Mouse (Mus musculus): ENCODE data around the gene Sh3pxd2b. TPM values are rescaled to one million over a fixed set of nuclear protein-coding genes. Genes with fewer than 3 reads are reported as not detected.

The Sh3pxd2b gene
- total RNA-seq, 1 experiment from 2014 or later = 3.0 TPM

DNA sequence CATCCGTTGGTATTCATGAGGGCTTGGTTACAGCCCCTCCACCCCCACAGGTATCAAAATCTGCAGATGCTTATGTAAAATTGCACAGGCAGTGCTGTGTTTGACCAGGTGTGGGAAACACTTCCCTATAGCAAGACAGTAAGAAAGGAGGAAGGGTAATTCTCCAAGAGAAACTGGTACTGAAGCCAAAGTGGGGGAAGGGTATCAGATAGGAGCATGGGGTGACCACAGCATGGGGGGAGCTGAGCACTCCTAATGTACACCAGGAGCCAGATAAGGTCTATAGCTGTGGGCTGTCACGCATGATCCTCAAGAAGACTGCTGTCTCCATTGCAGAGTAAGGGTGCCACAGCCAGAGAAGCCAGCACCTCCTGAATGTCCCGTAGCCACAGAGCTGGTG, 21.4 kb downstream of the Sh3pxd2b start:
- ATAC-seq (replicated peaks; ENCODE audit: low read depth, poor library complexity, severe bottlenecking) = no peak

DNA sequence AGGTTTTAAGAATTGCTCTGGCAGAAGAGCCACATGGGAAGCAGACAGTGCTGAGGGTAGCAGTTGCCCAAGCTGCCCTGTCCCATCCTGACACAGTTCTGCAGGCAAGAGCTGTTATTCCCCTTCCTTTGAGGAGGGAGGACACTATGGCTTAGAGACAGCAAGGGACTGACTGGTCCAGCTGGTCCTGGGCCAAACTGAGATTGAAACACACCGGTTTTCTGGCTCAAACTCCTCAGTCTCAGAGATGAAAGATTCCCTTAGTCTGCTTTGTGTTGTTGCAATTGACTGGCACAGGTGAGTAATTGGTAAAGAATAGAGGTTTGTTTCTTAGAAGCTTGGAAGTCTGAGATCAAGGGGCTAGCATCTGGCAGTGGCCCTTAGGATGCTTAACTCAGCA, 23.3 kb downstream of the Sh3pxd2b start:
- ATAC-seq (replicated peaks; ENCODE audit: low read depth, poor library complexity, severe bottlenecking) = no peak

DNA sequence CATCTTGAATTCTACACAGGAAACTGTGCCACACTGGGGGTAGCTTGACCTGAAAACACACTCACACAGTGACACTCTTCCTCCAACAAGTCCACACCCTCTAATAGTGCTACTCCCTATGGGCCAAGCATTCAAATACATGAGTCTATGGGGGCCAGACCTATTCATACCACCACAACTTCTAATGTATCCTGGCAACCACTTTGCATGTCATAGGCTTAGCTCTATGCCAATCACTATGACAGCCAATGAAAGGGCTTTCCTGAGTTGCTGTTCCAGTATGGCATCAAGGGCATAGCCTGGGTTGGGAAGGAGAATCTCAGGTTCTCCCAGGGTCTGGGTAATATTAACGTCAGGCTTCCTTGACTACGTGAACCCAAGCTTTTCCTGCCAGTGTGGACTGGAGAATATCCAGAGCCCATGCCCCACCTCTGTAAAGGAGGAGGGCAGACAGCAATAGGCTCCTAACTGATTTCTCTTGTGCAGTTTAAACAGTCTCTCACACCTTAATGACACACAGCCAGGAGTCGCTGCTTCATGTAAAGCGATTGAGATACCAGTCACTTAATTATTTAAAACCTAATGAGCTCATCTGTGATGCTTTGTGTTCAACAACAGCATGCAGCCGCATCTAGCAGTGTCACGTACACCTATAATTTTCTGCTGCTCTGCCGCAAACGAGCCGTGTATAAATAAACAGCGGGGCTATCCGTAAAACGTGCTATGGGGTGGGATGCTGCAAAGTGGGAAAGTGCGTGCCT, 25.8 kb downstream of the Sh3pxd2b start:
- no peak for ATAC-seq (replicated peaks; ENCODE audit: low read depth, poor library complexity, severe bottlenecking)

DNA sequence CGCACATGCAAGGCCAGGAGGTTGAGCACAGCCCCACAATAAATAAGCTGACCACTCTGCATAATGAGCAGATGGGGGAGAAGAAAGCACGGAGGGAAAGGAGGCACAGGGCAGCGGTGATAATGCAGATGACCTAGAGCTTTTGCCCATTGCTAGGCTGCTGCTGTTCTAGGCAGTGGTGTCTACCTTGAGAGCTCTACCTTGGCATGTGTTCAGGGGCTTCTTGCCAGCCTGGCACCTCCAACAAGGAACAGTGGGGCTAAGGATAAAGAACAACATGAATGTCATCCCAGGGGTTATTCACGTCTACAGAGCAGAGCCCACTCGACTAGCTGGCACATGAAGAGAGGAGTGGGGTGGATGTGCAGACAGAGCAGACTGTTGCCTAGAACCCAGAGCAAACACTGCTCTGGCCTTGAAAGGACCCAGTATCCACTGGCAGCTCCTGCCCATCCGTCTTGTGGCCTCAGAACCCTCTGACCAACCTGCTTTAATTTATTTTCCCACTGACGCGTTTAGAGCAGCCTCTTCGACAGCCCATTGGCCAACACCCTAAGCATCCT, 26.5 kb downstream of the Sh3pxd2b start:
- no peak for ATAC-seq (replicated peaks; ENCODE audit: low read depth, poor library complexity, severe bottlenecking)

DNA sequence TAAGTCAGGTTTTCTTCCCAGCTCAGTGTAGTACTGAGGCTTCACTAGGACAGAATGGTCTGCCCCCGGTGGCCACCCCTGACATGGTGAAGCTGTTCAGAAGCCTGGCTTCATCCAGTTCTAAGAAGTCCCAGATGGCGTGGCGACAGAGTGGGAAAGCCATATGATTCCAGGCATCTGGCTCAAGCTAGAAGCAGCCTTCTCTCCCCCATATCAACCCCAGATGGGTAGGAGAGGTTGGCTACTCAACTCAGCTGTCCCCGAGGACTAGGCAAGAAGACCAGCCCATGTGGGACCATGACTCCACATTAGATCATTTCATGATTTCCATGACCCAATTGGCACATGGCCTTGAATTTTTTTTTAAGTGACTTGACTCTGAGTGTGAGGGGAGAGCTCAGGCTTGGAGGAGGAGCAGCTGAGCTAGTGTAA, 27.5 kb downstream of the Sh3pxd2b start:
- no peak for ATAC-seq (replicated peaks; ENCODE audit: low read depth, poor library complexity, severe bottlenecking)

DNA sequence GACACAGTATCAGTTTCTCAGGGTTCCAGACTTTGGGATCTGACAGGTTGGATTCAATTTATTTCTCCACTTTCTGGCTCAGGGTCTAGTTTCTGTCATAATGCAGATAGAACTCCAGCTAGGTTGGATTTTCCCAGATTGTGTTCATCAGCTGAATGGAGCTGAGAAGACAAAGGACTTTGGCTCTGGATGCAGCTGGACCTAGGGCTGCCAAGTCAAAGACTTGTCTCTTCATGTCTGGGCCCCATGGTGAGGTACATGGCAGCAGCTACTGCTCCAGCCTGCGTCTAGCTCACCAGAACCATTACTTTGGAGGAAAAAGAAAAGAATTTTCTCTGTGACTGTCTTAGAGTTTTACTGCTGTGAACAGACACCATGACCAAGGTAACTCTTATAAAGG, 28.5 kb downstream of the Sh3pxd2b start:
- ATAC-seq (replicated peaks; ENCODE audit: low read depth, poor library complexity, severe bottlenecking) = no peak

DNA sequence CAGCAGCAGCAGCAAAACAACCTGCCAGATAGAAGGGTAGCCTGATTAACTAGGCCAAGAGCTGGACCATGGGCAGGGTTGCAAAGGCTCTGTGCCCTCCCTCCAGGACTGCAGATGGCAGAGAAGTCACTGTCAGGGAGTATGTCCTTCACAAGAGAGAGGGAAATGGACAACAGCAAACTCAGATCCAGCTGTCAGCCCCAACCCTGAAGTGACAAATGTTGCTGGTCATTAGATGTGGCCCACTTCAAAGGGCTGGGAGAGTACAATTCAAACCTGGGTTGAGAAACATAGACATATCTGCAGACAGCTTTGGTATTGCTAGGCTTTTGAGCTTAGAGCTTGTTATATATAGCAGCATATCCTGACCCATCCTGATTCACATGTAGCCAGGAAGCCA, 32.3 kb downstream of the Sh3pxd2b start:
- no peak for ATAC-seq (replicated peaks; ENCODE audit: low read depth, poor library complexity, severe bottlenecking)

DNA sequence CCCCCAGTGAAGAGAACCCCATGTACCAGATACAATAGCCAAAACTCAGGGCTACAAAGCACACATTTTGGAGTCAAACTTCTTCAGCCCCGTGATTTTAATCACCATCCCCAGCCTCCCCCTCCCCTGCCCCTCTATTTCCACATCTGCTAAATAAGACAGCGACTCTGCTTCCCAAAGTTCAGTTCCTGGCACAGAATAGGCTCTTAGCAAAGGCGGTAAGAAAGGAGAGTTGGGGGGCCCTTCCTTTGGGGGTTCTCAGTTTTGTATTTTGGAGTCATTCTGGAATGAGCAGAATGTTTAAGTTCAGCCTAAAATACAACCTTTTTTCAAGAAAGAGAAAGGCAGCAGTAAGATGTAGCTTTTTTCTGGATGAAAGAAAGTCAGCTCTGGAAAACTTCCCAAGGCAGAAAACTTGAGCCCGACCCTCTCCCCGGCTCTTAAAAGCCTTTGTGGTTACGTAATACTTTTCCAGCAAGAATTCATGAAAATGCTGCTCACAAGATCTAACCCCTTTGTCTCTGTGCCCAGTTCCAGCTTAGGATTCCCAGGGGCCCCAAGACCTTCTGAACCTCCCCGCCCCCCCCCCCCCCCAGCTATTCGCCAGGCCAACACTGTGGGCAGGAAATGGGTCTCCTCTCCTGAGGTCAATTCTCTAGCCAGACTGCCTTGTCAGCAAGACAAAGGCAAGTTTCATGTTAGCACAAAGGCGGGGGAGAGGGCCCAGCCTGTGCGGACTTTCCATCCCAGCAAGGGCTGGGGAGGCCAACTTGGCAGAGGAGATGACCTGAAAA, 35.9 kb downstream of the Sh3pxd2b start:
- no peak for ATAC-seq (replicated peaks; ENCODE audit: low read depth, poor library complexity, severe bottlenecking)

DNA sequence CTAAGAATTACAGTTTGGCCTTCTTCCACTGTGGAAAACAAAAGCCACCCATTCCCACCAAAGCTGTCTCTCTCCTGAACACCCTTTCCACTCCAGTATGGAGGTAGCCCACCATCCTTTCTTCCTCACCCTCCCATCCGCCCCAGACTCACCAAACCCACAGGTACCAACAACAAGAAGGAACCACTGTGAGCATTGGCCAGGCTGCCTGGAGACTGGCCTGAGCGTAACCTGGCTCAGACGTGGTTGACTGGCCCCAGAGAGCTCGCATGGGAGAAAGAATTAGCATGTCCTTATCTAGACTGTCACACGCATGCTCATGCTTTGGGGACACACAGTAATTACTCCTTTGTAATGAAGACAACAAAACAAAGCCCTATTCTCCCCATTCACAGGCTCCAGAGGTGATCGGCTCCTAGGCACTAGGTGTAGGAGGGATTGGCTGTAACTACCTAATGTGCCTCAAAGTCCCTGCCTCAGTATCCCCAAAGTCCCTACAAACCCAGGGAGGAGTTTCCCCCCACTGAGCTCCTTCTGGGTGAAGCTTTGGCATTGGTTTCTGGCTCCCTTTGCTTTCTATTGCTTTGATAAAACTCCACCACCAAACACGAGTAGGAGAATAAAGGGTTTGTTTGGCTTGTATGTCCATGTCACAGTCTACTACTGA, 36.6 kb downstream of the Sh3pxd2b start:
- ATAC-seq (replicated peaks; ENCODE audit: low read depth, poor library complexity, severe bottlenecking) = no peak

DNA sequence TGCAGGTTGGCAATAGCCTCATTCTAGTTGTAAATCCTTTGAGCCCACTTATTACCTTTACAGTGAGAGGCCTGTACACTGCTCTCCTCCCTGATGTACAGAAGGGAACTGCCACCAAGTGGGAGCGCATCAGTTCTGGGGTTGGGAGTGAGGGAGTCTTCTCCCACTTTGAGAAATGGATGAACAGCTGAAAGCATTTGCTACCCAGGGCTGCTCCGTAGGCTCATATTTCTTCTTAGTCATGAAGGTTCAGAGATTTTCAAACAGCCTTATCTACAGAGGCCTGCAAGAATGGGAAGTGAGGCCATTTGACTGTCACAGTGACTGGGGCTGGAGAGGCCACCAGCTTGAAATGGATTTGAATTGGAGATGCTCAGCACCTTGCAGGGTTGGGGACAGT, 38.4 kb downstream of the Sh3pxd2b start:
- no peak for ATAC-seq (replicated peaks; ENCODE audit: low read depth, poor library complexity, severe bottlenecking)

DNA sequence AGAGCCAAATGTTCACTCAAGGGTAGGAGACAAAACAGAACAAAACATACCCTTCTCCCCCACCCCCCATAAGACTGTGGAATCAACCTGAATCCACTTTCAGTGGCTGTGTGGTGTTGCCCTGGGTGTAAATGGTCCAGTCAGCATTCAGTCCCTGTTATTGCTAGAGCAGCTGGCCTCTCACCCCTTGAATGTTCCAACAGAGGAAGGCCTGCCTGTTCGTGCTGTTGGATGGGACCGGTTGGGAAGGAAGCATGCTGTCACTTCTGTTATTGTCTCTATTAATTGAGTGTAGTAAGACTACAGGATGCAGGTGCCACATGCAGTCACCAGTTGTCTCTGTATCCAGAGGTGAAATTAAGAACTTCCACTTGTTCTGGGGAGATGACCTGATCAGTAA, 40.4 kb downstream of the Sh3pxd2b start:
- ATAC-seq (replicated peaks; ENCODE audit: low read depth, poor library complexity, severe bottlenecking) = no peak

DNA sequence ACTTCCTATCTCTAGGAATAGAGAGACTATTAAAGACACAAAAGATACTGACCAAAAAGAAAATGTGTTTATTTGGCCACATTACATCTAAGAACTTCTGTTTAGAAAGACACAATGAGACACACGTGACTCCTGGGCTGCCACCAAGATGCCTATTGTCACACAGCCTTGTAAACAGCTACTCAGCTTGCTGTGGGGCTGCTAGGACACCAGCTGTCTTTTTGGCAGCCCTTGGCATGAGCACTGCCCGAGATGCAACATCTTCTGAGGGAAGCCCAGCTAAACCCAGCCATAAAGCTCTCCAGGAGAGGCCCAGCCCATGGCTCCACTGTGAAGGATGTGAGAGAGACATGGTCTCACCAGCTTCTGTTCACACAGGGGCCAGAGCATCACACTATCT, 45.5 kb downstream of the Sh3pxd2b start:
- ATAC-seq (replicated peaks; ENCODE audit: low read depth, poor library complexity, severe bottlenecking) = no peak

DNA sequence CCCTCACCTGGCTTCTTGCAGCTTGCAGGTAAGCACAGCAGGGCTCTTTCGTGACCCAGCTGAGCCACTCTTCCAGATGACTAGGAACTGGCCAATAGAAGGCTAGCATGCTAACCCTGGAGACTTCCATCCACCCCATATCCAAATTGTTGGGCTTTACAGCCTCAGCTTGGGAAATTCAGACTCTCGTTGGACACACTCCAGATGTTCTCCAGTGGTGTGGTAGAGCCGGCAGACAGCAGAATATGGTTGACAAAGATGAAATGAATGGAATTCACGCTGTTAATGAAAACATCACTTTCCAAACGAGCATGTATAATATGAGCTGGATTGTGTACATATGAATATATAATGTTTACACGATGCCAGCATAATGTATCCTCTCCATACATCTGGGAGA, 48.2 kb downstream of the Sh3pxd2b start:
- no peak for ATAC-seq (replicated peaks; ENCODE audit: low read depth, poor library complexity, severe bottlenecking)

DNA sequence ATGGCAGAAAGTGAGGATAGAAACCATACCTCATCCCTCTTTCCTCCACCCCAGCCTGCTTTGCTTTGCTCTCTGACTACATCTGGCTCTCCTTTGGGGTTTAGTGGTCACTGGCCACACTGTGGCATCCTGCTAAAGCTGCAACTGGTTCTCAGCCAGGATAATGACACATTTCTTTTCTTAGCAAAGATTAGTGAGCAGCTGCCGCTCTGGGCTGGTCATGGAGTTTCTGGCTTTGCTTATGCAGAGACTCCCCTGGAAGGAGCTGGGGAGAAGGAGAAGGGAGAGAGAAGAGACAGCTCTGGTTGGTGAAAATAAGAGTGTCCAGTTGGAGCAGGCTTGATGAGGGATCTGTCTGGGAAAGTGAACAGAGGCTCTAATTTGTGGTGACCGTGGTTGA, 50.8 kb downstream of the Sh3pxd2b start:
- ATAC-seq (replicated peaks; ENCODE audit: low read depth, poor library complexity, severe bottlenecking) = peak; percentile 39; the same call in 1 of the 2 replicates

DNA sequence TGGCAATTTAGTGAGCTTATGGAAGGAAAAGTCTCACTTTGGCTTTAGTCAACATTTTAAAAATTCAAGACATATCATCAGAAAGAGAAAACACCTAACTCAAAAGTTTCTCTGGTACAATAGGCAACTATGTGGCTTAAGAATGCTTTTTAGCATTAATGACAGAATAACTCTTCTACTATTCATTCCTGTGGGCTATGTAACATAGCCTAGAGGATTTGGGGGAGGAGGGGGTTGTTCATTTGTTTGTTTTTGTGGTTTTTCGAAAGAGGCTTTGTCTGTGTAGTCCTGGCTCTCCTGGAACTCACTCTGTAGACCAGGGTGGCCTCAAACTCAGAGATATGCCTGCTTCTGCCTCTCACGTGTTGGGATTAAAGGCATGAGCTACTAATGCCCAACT, 51.6 kb downstream of the Sh3pxd2b start:
- no peak for ATAC-seq (replicated peaks; ENCODE audit: low read depth, poor library complexity, severe bottlenecking)

DNA sequence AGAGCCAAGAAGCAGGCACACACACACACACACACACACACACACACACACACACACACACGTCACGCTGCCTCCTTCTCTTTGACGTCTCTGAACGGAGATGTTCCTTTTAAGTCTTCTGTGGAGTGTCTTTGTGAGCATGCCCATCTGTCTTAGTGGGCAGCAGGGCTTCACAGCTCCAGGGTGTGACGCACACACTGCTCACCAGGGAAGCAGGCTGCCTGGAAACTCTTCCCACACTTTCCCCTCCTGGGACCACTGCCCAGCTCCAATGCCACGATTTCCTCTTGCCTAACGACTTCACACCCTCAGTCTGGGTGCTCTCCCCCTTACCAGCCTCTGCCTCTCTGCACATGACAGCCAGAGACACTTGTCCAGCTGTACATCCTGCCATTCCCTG, 55.1 kb downstream of the Sh3pxd2b start:
- no peak for ATAC-seq (replicated peaks; ENCODE audit: low read depth, poor library complexity, severe bottlenecking)

DNA sequence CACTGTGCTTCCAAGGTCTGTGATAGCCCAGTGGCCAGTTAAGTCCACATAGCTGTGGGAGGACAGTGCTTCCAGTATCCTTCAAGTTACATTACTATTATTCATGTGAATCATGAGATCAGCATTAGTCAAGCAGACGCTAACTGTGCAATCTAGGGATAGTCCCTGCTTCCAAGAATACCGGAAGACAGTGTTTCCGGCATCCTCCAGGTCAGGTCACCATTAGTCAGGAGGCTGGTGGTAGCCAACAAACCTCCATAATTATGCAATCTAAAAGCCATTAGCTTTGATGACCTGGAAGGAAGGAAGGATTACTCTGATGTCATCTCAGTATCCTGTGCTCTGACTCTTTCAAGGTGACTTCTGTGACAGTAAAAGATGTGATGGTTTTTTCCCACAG, 57.1 kb downstream of the Sh3pxd2b start:
- no peak for ATAC-seq (replicated peaks; ENCODE audit: low read depth, poor library complexity, severe bottlenecking)

DNA sequence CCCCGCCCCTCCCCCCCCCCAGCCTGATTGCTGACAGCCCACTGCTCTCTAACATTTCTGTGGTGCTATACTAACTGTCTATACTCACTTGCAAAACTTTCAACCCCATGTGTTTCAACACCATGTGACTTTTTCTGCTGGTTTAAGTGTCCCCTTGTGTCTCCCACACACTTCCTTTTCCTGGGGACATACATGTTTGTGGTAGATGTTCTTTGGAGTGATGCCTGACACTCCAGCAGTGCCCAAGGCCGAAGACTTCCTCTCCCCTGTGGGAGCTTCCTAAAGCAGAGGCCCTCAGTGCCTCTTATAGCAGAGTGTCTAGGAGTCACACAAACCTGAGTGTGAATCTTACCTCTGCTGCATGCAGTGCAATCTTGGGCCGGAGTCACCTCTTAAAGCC, 60.2 kb downstream of the Sh3pxd2b start:
- peak; percentile 61 for ATAC-seq (replicated peaks; ENCODE audit: low read depth, poor library complexity, severe bottlenecking)

DNA sequence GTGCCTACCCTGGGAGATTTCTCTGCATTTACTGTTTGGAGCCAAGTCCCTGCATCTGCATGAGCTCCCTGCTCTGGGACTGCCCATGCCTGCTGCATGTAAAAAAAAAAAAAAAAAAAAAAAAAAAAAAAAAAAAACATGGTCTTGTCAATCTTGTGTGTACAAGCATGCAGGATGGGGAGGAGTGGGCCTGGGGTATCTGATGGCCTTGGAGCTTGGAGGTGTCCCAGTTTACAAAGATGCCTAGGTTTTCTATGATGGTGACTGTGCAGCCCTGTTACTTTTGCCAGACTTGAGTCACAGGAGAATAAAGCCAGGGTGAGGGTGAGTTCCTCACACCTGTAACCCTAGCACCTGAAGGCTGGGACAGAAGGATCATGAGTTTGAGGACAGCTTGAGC, 61.4 kb downstream of the Sh3pxd2b start:
- no peak for ATAC-seq (replicated peaks; ENCODE audit: low read depth, poor library complexity, severe bottlenecking)

DNA sequence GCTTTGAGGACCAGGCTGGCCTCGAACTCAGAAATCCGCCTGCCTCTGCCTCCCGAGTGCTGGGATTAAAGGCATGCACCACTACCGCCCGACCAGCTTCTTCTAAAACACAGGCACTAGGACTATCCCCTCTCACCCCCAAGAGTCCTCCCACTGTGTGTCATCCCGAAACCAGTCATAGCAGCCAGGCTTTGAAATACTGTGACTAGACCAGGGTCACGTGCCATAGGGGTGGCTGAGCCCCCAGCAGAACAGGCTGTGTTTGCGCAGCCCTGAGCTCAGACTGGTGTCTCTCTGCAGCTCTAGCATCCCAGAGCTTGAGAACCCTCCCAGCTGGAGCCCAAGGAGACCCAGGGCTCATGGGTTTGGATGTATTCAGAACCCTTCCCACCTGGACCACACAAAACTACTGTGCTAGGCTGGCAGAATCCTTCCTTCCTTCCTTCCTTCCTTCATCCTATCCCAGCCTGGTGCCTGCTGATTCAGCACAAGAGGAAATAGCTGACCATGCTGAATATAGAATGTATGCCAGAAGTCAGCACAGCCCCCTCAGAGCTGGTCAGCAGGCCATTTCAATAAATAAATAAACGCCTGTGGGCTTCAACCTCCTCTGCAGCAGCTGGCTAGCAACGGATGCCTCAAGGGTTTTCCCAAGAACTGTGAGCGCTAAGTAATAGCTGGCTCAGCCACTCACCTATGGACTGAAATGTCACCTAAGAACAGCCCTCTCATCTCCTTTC, 62.4 kb downstream of the Sh3pxd2b start:
- ATAC-seq (replicated peaks; ENCODE audit: low read depth, poor library complexity, severe bottlenecking) = no peak

Data from common myeloid progenitor, adult 5-6 weeks (primary cell).